Mouse (Mus musculus) telencephalon, adult 2 months (tissue): ENCODE measurements around the gene Fam98a.

Source experiments
- DNase-seq: peaks from one replicate; pipeline ENCODE4 v3.0.0-alpha.2; 2011; ENCODE audit warnings: low read depth, low spot score

The Fam98a gene

GRCm38 (mm10) chr17:75551512-75552400 lies at the start of gene Fam98a:
Gene Fam98a (minus strand): TSS chr17:75551946.
- DNase-seq, result peak; percentile 98

GRCm38 (mm10) chr17:75598652-75599051 lies 46.9 kb upstream of the Fam98a start:
- DNase-seq, result no peak

- DNase-seq, result no peak
Measured at GRCm38 (mm10) chr17:75582738-75583137, 31.0 kb upstream of the Fam98a start.

- no peak for DNase-seq
Measured at GRCm38 (mm10) chr17:75575608-75576007, 23.9 kb upstream of the Fam98a start.

GRCm38 (mm10) chr17:75558041-75558440 lies 6.3 kb upstream of the Fam98a start:
- DNase-seq, result no peak

GRCm38 (mm10) chr17:75557031-75557430 lies 5.3 kb upstream of the Fam98a start:
- no peak for DNase-seq

- no peak for DNase-seq
Measured at GRCm38 (mm10) chr17:75550771-75551413, 854 bp downstream of the Fam98a start.

- DNase-seq, result no peak
Measured at GRCm38 (mm10) chr17:75544262-75544661, 7.5 kb downstream of the Fam98a start.

GRCm38 (mm10) chr17:75543434-75543833 lies 8.3 kb downstream of the Fam98a start:
- no peak for DNase-seq

- no peak for DNase-seq
Measured at GRCm38 (mm10) chr17:75539841-75540240, 11.9 kb downstream of the Fam98a start.

- DNase-seq, result no peak
Measured at GRCm38 (mm10) chr17:75539130-75539529, 12.6 kb downstream of the Fam98a start.

GRCm38 (mm10) chr17:75538431-75538830 lies 13.3 kb downstream of the Fam98a start:
- no peak for DNase-seq

GRCm38 (mm10) chr17:75537050-75537445 lies 14.7 kb downstream of the Fam98a start:
- DNase-seq, result no peak

- DNase-seq, result peak; percentile 66
Measured at GRCm38 (mm10) chr17:75536396-75537049, 15.2 kb downstream of the Fam98a start.

GRCm38 (mm10) chr17:75535612-75536011 lies 16.1 kb downstream of the Fam98a start:
- DNase-seq, result no peak

GRCm38 (mm10) chr17:75534314-75535020 lies 17.3 kb downstream of the Fam98a start:
- no peak for DNase-seq

GRCm38 (mm10) chr17:75532469-75532986 lies 19.2 kb downstream of the Fam98a start:
- no peak for DNase-seq

- DNase-seq, result no peak
Measured at GRCm38 (mm10) chr17:75529222-75529935, 22.4 kb downstream of the Fam98a start.

GRCm38 (mm10) chr17:75526411-75526810 lies 25.3 kb downstream of the Fam98a start:
- no peak for DNase-seq

- DNase-seq, result no peak
Measured at GRCm38 (mm10) chr17:75523812-75524211, 27.9 kb downstream of the Fam98a start.
